Mouse (Mus musculus) liver, postnatal 0 days (tissue): ENCODE measurements at regions not wholly inside any gene's neighbourhood (a gene's known extent, or its start where the extent isn't known, plus 50 kb on each side); places are given as distances from the start of the nearest gene placed in this dataset.

Experiments
- ATAC-seq: fragments of 200-750 bp; cut with Nextera tagmentation; 2 replicates; pipeline ENCODE4 v1.8.0; 2017; ENCODE audit warnings: mild to moderate bottlenecking, moderate library complexity
- DNase-seq: peaks from one replicate; pipeline ENCODE4 v3.0.0-alpha.2; 2016
- H3K27ac ChIP-seq: fragments of 300-500 bp; sonication (generic); 2 replicates; pipeline ENCODE4 v1.5.1; 2014; ENCODE audit warnings: antibody characterized with exemption, moderate library complexity, mild to moderate bottlenecking, low read depth
- H3K27me3 ChIP-seq: fragments of 300-500 bp; sonication (generic); 2 replicates; pipeline ENCODE4 v1.6.1; 2014; ENCODE audit warnings: low read length, control low read depth, mixed read lengths; ENCODE audit not compliant: insufficient read depth
- H3K36me3 ChIP-seq: fragments of 300-500 bp; sonication (generic); replicated peaks from 2 replicates; pipeline ENCODE4 v1.6.1; 2014; ENCODE audit warnings: mild to moderate bottlenecking, control low read depth, low read length, moderate library complexity, mixed read lengths; ENCODE audit not compliant: insufficient read depth
- H3K4me1 ChIP-seq: fragments of 300-500 bp; sonication (generic); 2 replicates; pipeline ENCODE4 v1.6.1; 2014; ENCODE audit warnings: antibody characterized with exemption, mild to moderate bottlenecking, control low read depth; ENCODE audit not compliant: insufficient read depth
- H3K4me2 ChIP-seq: fragments of 300-500 bp; sonication (generic); 2 replicates; pipeline ENCODE4 v1.6.1; 2014; ENCODE audit warnings: low read depth, mild to moderate bottlenecking, low read length, moderate library complexity, mixed read lengths
- H3K4me3 ChIP-seq: fragments of 300-500 bp; sonication (generic); 2 replicates; pipeline ENCODE4 v1.5.1; 2014; ENCODE audit warnings: low read depth, low read length
- H3K9ac ChIP-seq: fragments of 300-500 bp; sonication (generic); replicated peaks from 2 replicates; pipeline ENCODE4 v1.6.1; 2014; ENCODE audit warnings: mild to moderate bottlenecking, moderate library complexity
- H3K9me3 ChIP-seq: fragments of 300-500 bp; sonication (generic); 2 replicates; pipeline ENCODE4 v1.6.1; 2016; ENCODE audit warnings: mild to moderate bottlenecking, control low read depth, low read length, mixed read lengths
- CTCF ChIP-seq: sonication (generic); IDR thresholded peaks from 2 replicates; pipeline ENCODE4 v1.5.1; 2016; ENCODE audit warnings: antibody characterized with exemption, low read depth
- EP300 ChIP-seq: IDR thresholded peaks from 2 replicates; pipeline ENCODE4 v1.6.1; 2016; ENCODE audit warnings: antibody characterized with exemption, low read depth, mild to moderate bottlenecking
- WGBS: fragments of 180-500 bp; shearing (Covaris S2); extraction: QIAGEN DNeasy Blood & Tissue Kit; methylation state at CpG from one replicate; pipeline ENCODE4 v1.1.7; 2014; ENCODE audit not compliant: insufficient replicate concordance; 5-methylcytosine and 5-hydroxymethylcytosine counted together

- no peak overlapping the region for H3K27ac ChIP-seq
- no peaks in the 10 kb centered on the region for H3K36me3 ChIP-seq
- WGBS: 69% methylated on average over 2 of the region's 2 CpGs
- TF ChIP-seq EP300: 0 out of 2 replicates have a peak, but pooled peaks have one; percentile 15
- no peak for TF ChIP-seq CTCF
- H3K4me3 ChIP-seq: no peak overlapping the region
- H3K9ac ChIP-seq: no peak overlapping the region
- DNase-seq (no peak), ATAC-seq (peak; percentile 47)
- no peak overlapping the region for H3K4me2 ChIP-seq
- H3K27me3 ChIP-seq: no peaks in the 10 kb centered on the region
- H3K9me3 ChIP-seq: no peaks in the 10 kb centered on the region
- H3K4me1 ChIP-seq: no peaks in the 10 kb centered on the region
Measured at GRCm38 (mm10) chr1:95038411-95038810, 275.0 kb upstream of the Fam174a start.

DNA sequence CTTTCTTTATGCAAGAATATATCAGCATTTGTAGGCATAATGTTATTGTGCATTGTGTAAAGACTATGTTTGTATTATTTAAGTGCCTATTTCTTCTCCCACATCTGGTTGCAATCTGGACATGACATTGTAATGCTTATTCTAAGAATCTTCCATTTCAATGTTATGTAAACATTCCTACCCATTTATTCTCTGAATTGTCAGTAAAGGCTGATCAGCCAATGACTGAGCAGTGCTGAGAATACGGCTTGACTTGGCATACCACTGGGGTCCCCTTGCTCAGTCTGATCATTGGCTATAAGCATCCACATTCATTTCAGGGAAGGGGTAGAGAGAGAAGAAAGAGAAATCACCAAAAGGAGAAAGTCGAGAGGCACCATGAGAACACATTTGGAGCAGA is 273.1 kb upstream of the Fam174a start:
- Histone ChIP-seq H3K4me1 (no peaks in the 10 kb centered on the region), H3K9ac (no peak overlapping the region), H3K27me3 (no peaks in the 10 kb centered on the region), H3K9me3 (no peaks in the 10 kb centered on the region), H3K36me3 (no peaks in the 10 kb centered on the region), H3K4me3 (no peak overlapping the region), H3K4me2 (no peak overlapping the region), H3K27ac (no peak overlapping the region)
- TF ChIP-seq EP300: no peak
- TF ChIP-seq CTCF: no peak
- ATAC-seq (no peak), DNase-seq (no peak)
- WGBS: 68% methylated on average over 2 of the region's 2 CpGs

DNA sequence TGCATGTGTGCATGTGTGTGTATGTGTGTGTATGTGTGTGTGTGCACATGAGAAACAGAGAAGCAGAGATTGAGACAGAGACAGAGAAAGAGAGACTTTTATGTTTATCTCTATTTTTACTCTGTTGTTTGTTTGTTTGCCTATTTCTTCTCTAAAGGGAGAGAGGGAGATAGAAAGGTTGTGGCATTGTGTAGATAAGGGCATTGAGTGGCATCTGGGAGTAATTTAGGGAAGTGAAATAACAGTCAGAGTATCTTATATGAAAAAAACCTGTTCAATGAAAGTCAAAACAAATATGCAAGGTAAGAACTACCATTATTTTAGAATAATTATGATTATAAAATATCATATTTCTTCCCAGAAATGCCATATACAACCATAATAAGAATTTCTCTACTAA is 270.1 kb upstream of the Fam174a start:
- no peak for TF ChIP-seq CTCF
- TF ChIP-seq EP300: no peak
- Histone ChIP-seq H3K9me3 (no peaks in the 10 kb centered on the region), H3K27ac (no peak overlapping the region), H3K4me2 (no peak overlapping the region), H3K4me1 (no peaks in the 10 kb centered on the region), H3K36me3 (no peaks in the 10 kb centered on the region), H3K4me3 (no peak overlapping the region), H3K9ac (no peak overlapping the region), H3K27me3 (no peaks in the 10 kb centered on the region)
- ATAC-seq (no peak), DNase-seq (no peak)

DNA sequence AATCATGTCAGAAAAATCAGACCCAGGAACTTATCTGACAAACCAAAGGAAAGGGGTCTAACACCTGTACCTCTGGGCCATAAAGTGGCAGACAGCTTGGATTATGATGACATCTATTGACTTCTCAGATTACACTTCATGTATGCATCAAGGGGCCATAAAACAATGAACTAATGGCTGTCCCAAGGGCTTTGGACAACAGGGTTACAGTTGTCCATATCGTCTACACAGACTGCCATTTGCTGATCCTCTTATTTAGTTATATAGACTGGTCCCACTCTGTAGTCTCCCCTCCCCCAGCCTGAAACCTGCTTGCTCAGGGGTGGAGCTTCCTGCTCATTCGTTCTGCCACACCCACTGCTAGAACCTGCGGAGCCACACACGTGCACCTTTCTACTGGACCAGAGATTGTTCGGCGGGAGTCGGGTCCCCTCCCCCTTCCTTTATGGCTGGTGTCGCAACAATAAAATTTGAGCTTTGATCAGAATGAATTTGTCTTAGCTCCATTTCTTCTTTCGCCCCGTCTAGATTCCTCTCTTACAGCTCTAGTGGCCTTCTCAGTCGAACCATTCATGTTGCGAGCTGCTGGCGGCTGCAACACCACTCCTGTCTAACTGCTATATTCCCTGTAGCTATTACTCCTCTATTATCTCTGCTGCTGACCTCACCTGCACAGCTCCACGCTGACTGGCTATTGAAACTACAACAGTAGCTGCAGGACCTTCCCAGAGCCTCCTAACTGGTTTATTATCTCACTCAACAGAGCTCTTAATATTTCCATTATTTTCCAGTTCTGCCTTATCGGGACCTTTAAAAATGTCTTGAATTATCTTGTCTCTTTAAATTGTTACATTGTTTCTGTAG is 248.9 kb upstream of the Fam174a start:
- DNase-seq (no peak), ATAC-seq (no peak)
- H3K9me3 ChIP-seq: no peaks in the 10 kb centered on the region
- H3K9ac ChIP-seq: no peak overlapping the region
- H3K27me3 ChIP-seq: no peaks in the 10 kb centered on the region
- H3K36me3 ChIP-seq: no peaks in the 10 kb centered on the region
- H3K4me3 ChIP-seq: no peak overlapping the region
- TF ChIP-seq EP300: no peak
- TF ChIP-seq CTCF: no peak
- H3K4me2 ChIP-seq: no peak overlapping the region
- H3K27ac ChIP-seq: no peak overlapping the region
- WGBS: 81% methylated on average over 9 of the region's 15 CpGs
- H3K4me1 ChIP-seq: no peaks in the 10 kb centered on the region

DNA sequence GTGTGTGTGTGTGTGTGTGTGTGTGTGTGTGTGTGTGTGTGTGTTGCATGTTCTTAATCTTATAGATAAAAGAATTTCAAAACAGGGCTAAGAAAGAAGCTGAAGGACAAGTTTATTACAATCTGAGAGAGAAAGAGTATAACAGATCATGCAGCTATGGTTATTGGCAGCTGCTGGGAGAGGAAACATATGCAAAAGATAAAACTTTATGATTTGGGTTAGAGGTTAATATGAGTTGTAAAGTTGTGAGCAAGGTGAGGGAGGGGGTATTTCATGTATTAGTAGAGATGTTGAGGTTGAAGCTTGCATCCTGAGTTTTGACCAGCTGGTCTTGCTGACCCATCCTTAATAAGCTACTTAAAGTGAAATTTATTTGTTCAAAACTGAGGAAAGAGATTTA is 247.8 kb upstream of the Fam174a start:
- no peak for ATAC-seq

GRCm38 (mm10) chr1:95066040-95066439 is 247.4 kb upstream of the Fam174a start:
- Histone ChIP-seq H3K27me3 (no peaks in the 10 kb centered on the region), H3K36me3 (no peaks in the 10 kb centered on the region), H3K4me1 (no peaks in the 10 kb centered on the region), H3K27ac (no peak overlapping the region), H3K9ac (no peak overlapping the region), H3K4me3 (no peak overlapping the region), H3K4me2 (no peak overlapping the region), H3K9me3 (no peaks in the 10 kb centered on the region)
- DNase-seq (no peak), ATAC-seq (no peak)
- 81% methylated on average over 4 of the region's 4 CpGs for WGBS
- TF ChIP-seq CTCF (no peak), EP300 (no peak)

More for the DNA sequence above, 247.8 kb upstream of the Fam174a start:
- Histone ChIP-seq H3K36me3 (no peaks in the 10 kb centered on the region), H3K27ac (no peak overlapping the region), H3K9me3 (no peaks in the 10 kb centered on the region), H3K4me2 (no peak overlapping the region), H3K9ac (no peak overlapping the region), H3K27me3 (no peaks in the 10 kb centered on the region), H3K4me1 (no peaks in the 10 kb centered on the region), H3K4me3 (no peak overlapping the region)
- TF ChIP-seq CTCF: no peak
- TF ChIP-seq EP300: no peak
- DNase-seq: no peak
